Mouse (Mus musculus) kidney, postnatal 4 days (tissue): ENCODE measurements at regions not wholly inside any gene's neighbourhood (a gene's known extent, or its start where the extent isn't known, plus 50 kb on each side); places are given as distances from the start of the nearest gene placed in this dataset.
A peak's percentile ranks its signal among the peaks of the same experiment; 100 is the strongest.

Experiments used
- DNase-seq, 2 experiments: peaks; one replicate each; pipeline ENCODE4 v3.0.0; 2021; ENCODE audit warnings: mixed read lengths in 2 of 2

DNA sequence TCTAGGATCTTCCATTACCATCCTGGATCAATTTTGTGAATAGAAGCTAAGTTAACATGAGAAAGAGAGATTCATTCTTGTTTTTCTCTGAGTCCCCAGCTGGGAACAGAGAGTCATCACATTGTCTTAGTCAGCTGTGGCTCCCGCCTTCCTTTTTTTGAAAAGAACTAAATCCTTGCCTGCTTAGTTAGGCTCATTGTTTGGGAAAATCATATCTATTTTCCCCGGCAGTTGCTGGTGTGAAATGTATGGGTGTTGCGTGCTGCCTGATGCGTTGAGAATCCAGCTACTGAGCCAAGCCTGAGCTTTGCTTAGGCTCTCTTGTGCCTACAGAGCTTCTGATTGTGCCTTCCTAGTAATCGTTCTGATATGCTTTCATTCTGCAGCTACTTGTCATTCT lies 66.3 kb downstream of the Fam50b start:
- DNase-seq = no peak

DNA sequence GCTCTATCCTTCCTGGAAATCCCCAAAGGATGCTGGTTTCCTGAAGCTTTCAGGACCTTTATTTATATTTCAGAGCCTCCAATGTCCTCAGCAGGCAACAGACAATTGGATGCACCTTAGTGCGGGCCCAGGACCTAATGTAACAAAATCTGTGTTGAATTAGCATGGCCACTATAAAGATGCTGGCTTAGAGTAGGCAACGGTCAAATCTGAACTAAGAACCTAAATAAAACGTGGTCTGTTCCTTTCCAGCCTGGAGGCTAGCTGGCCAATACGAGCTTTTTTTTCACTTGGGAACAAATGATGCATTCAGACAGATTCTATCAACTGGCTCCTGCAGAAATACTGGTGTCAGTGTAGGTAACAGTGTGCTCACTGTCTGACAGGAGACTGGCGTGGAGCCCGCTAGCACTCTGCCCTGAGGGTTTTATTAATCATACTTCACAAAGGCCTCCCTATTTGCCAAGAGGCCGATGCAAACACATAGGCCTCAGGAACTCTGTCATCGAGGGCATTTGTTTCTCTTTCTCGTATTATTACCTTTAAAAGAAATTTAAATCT lies 68.5 kb upstream of the Prpf4b start:
- DNase-seq = no peak

DNA sequence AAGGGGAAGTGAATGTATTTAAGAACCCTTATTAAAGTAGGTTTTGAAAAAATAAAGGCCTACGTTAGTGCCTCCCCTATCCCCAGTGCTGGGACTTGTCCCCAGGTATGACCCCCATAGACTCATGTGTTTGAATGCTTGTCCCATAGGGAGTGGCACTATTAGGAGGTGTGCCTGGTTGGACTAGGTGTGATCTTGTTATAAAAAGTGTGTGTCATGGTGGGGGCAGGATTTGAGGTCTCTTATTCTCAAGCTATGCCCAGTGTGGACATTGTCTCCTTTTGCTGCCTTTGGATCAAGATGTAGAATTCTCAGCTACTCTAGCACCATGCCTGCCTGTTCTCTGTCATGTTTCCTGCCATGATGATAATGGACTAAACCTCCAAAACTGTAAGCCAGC lies 65.6 kb upstream of the Prpf4b start:
- DNase-seq = no peak

DNA sequence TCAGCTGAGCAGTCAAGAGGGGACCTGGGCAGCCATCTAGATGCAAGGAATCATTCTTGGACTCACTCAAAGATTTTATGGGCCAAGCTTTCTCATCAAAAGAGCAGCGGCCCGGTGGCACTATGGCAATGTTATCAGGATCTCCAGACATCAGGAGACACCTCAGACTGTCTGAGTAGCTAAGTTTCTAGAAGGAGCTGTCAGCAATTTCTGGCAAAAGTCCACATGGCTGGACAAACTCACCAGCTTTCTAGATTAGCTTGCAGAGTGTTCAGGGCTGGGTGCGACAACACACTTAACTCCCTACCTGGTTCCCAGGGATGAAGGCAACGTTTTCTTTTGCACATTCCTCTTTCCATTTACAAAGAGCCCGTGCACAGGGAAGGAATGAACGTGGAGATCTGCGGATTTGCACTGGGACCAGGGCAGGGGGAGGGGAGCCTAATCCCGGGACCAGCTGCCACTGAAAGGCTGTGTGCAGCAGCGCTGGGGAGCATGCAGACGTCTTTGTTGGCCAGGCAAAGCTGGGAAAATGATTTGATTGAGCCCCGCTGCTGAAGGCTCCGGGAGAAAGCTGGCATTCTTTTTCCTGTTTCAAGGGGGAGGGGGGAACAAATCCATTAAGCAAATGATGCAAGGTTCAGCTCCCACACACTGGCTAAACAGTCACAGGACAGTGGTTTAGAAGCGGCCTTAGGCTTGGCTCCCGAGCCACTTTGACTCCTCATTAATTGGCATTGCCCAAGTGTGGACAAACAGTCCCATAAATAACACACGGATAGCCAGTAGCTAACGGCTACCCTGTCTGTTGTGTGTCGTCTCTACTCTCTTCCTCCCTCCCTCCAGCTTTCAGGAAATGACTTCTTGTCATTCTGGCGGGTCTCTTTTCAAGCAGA lies 60.7 kb upstream of the Prpf4b start:
- DNase-seq = peak; percentile 59 to 72

DNA sequence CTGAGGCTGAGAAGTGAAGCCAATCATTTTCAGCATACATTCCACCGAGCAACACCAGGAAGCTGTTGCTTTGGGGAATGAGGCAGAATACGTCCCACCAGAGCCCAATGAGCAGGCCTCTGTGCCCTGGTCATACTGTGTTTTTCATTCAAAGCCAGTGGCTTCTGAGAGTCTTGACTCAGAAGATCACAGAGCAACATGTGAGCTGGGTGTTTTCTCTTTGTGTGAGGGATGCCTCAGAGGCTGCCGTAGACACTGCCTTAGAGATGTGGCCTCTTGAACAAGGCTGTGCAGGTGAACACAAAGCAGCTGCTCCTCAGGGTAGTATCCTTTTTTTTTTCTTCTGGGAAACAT lies 60.1 kb upstream of the Prpf4b start:
- no peak for DNase-seq

DNA sequence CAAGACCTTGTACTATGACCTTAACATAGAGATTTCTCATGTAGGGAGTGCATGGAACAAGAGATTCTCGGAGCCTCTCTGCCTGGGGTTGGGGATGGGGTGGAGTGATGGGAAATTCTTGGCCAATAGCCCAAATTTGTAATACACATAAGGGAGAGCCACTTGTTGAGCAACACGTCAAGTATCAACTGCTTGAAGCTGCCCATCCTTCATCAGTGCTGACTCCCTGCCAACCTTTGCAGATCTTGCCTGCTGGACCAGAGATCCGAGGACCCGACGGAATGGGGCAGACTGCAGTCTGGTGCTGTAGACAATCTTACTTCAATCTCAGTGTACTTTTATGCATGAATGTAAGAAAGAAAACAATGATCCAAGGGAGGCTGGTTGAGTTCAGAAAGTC lies 56.9 kb upstream of the Prpf4b start:
- DNase-seq = no peak

DNA sequence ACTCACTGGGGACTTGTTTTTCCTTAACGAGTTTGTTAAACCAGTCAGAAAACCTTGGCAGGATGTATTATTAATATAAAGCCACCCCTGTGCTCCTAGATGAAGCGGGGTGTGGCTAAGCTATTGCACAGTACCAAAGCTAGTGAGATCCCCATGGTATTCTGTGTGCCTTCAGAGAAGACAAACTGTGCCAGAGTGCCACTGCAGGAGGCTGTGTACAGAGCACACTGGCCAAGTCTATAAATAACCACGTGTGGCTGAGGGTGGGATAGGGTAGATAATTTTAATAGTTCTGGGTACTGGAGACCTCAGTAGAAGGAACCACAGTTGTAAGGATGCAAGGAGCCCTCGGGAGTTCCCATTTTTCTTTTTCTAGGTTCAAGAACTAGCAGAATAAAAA lies 54.7 kb upstream of the Prpf4b start:
- DNase-seq = no peak

DNA sequence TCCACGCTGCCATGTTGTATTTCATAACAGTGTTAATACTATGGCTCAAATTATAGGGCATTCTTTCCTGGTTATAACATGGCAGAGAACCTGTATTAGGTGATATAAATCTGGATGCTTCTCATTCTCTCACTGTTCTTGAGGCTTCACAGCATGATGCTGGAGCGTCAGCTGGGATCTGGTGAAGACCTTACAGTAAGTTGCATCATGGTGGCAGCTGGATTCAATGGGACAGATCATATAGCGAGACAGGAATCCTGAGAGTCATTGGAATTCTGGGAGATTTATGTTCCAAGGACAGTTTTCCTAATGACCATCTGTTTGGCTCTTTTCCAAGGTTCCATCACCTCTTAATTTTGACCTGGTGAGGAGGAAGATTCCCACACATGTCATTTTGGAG lies 53.2 kb upstream of the Prpf4b start:
- DNase-seq = no peak

DNA sequence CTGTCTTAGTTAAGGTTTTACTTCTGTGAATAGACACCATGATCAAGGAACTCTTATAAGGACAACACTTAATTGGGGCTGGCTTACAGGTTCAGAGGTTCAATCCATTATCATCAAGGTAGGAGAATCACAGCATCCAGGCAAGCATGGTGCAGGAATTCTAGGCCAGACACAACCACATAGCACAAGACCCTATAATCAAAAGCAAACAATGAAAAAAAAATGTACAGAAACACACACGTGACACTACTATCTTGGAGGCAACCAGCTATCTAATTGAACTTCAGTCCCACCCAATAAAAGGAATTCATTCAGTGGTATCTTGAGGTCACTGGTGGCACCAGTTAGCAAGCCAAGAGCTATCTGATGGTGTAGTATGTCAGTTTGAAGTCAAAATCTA lies 50.9 kb upstream of the Prpf4b start:
- DNase-seq = no peak
